Comparison of ENCODE assay signal across 14 mouse cellular contexts in the genomic region with DNA sequence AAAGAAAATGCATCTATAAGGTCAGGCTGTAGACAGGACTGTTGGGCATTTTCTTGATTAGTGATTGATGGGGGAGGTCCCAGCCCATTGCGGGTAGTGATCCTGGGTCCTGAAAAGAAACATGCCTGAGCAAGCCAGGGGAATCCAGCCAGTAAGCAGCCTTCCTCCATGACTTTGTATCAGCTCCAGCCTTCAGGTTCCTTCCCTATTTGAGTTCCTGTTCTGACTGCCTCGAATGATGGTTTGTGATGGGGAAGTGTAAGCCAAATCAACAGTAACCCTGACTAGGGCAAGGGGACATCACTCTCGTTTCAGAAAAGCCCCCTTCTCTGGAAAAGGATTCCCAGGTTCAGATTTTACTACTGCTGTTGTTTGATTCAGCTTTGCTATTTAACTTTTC.
"Had no signal": no experiment of that assay in that cellular context is flagged by ENCODE, and none has a peak within 500 bp of the region (broad histone marks: within the 10 kb centered on the region; RNA-seq: fewer than 3 reads in every experiment).

No protein-coding gene starts in this region.

- H3K36me3 ChIP-seq: liver, embryonic 13.5 days; stomach, embryonic 15.5 days had no signal

- H3K27me3 ChIP-seq: liver, embryonic 13.5 days; stomach, embryonic 15.5 days had no signal

- H3K27ac ChIP-seq: layer of hippocampus, adult 2 months; liver, embryonic 13.5 days; macrophage; stomach, embryonic 15.5 days had no signal

- H3K4me1 ChIP-seq: liver, embryonic 13.5 days; stomach, embryonic 15.5 days had no signal

- H3K4me3 ChIP-seq: layer of hippocampus, adult 2 months; liver, embryonic 13.5 days; stomach, embryonic 15.5 days had no signal

- H3K4me2 ChIP-seq: liver, embryonic 13.5 days; midbrain, embryonic 11.5 days; stomach, embryonic 15.5 days had no signal

- H3K9ac ChIP-seq: liver, embryonic 13.5 days; stomach, embryonic 15.5 days had no signal

- DNase-seq: kidney, adult 2 months; kidney, postnatal 14 days; layer of hippocampus, adult 9-11 months; liver, embryonic 13.5 days; lung, adult 2 months; midbrain, embryonic 14.5 days; right cerebral cortex, adult 18-20 months; right cerebral cortex, postnatal 14 days; spleen, adult 18-20 months; thymus, postnatal 36 days had no signal

- H3K9me3 ChIP-seq: liver, embryonic 13.5 days; stomach, embryonic 15.5 days had no signal
